Mouse (Mus musculus) heart, postnatal 14 days (tissue): Measurements from ENCODE around the gene Ing1. TPM values are rescaled to one million over a fixed set of nuclear protein-coding genes. Genes with fewer than 3 reads are reported as not detected.

Experiments
- DNase-seq, 2 experiments: peaks; one replicate each; pipeline ENCODE4 v3.0.0; 2021 to 2022
- intact Hi-C: fragments of 180-260 bp; cut with DNase I; formaldehyde crosslinking; loops from one replicate; pipeline ENCODE4 v1.15.1; 2025
- long read RNA-seq, 2 experiments: library from polyadenylated mRNA; stranded (forward); transcript quantifications; one replicate each; pipeline ENCODE4 v2.0.0; 2021
- total RNA-seq, 2 experiments: library from RNA; stranded (reverse); gene quantifications; 2 replicates each; pipeline ENCODE4 v1.2.3; 2021

Gene Ing1
- 10 to 100 TPM; 23.6 to 24.2 TPM for total RNA-seq
- long read RNA-seq, experiment 1, transcript Ing1-201 (2 exons, 2,814 nt), result major isoform, 35 of 60 reads
- long read RNA-seq, experiment 1, transcript Ing1-202 (2 exons, 1,971 nt), result minor isoform, 19 of 60 reads
- long read RNA-seq, experiment 1, partial matches to known transcripts, result 3 of 60 reads
- long read RNA-seq, experiment 1, other reads (novel, unspliced or antisense), result 0 of 60 reads
- long read RNA-seq, experiment 2, transcript Ing1-202 (2 exons, 1,971 nt), result minor isoform, 17 of 44 reads
- long read RNA-seq, experiment 2, transcript Ing1-201 (2 exons, 2,814 nt), result major isoform, 23 of 44 reads
- long read RNA-seq, experiment 2, partial matches to known transcripts, result 0 of 44 reads
- long read RNA-seq, experiment 2, other reads (novel, unspliced or antisense), result 1 of 44 reads

GRCm38 (mm10) chr8:11554799-11555719 lies at the start of gene Ing1:
Gene Ing1 (plus strand): TSS chr8:11555571.
- intact Hi-C loops, result loop anchor here (2.0 kb wide), 1 partner anchor 80 kb away; the partner anchor contains the start of gene Ankrd10
- peak; percentile 95 to 97 for DNase-seq

- intact Hi-C loops, result loop anchor here (2.0 to 5.0 kb wide), 3 partner anchors 96 to 195 kb away; partner anchors contain the start of gene 1700016D06Rik
- DNase-seq, result no peak
Measured at GRCm38 (mm10) chr8:11506074-11506473, 49.3 kb upstream of the Ing1 start.

- intact Hi-C loops, result loop anchor here (2.0 to 5.0 kb wide), 3 partner anchors 95 to 194 kb away; partner anchors contain the start of gene 1700016D06Rik
- peak; percentile 59 to 76 for DNase-seq
Measured at GRCm38 (mm10) chr8:11506802-11507201, 48.6 kb upstream of the Ing1 start.

- no peak for DNase-seq
- intact Hi-C loops, result loop anchor here (5.0 kb wide), 2 partner anchors 93 to 108 kb away; no protein-coding TSS in a partner anchor
Measured at GRCm38 (mm10) chr8:11508880-11509279, 46.5 kb upstream of the Ing1 start.

GRCm38 (mm10) chr8:11510971-11511370 lies 44.4 kb upstream of the Ing1 start:
- intact Hi-C loops, result no loop called here
- no peak for DNase-seq

GRCm38 (mm10) chr8:11512711-11513110 lies 42.7 kb upstream of the Ing1 start:
- intact Hi-C loops, result no loop called here

GRCm38 (mm10) chr8:11513247-11513646 lies 42.1 kb upstream of the Ing1 start:
- intact Hi-C loops, result no loop called here
- no peak for DNase-seq

More at GRCm38 (mm10) chr8:11512711-11513110, 42.7 kb upstream of the Ing1 start:
- no peak for DNase-seq

- DNase-seq, result no peak
Measured at GRCm38 (mm10) chr8:11516292-11516691, 39.1 kb upstream of the Ing1 start.

GRCm38 (mm10) chr8:11517366-11518055 lies 37.9 kb upstream of the Ing1 start:
- DNase-seq, result no peak
- intact Hi-C loops, result no loop called here

More at GRCm38 (mm10) chr8:11516292-11516691, 39.1 kb upstream of the Ing1 start:
- intact Hi-C loops, result no loop called here

- no peak for DNase-seq
- intact Hi-C loops, result no loop called here
Measured at GRCm38 (mm10) chr8:11518056-11518396, 37.3 kb upstream of the Ing1 start.

GRCm38 (mm10) chr8:11518676-11519075 lies 36.7 kb upstream of the Ing1 start:
- intact Hi-C loops, result no loop called here

GRCm38 (mm10) chr8:11523331-11523730 lies 32.0 kb upstream of the Ing1 start:
- intact Hi-C loops, result no loop called here
- DNase-seq, result no peak

More at GRCm38 (mm10) chr8:11518676-11519075, 36.7 kb upstream of the Ing1 start:
- DNase-seq, result no peak

GRCm38 (mm10) chr8:11530155-11530770 lies 25.1 kb upstream of the Ing1 start:
- intact Hi-C loops, result no loop called here
- no peak for DNase-seq

GRCm38 (mm10) chr8:11530849-11531248 lies 24.5 kb upstream of the Ing1 start:
- no peak for DNase-seq
- intact Hi-C loops, result no loop called here

GRCm38 (mm10) chr8:11534494-11534893 lies 20.9 kb upstream of the Ing1 start:
- DNase-seq, result no peak
- intact Hi-C loops, result no loop called here

GRCm38 (mm10) chr8:11539049-11539448 lies 16.3 kb upstream of the Ing1 start:
- intact Hi-C loops, result no loop called here
- DNase-seq, result no peak

GRCm38 (mm10) chr8:11540182-11540581 lies 15.2 kb upstream of the Ing1 start:
- intact Hi-C loops, result loop anchor here (5.0 kb wide), 1 partner anchor 162 kb away; the partner anchor contains the start of gene 1700016D06Rik
- no peak for DNase-seq

- intact Hi-C loops, result loop anchor here (5.0 kb wide), 1 partner anchor 160 kb away; the partner anchor contains the start of gene 1700016D06Rik
- peak in 1 of 2 experiments; percentile 28 for DNase-seq
Measured at GRCm38 (mm10) chr8:11542031-11542430, 13.3 kb upstream of the Ing1 start.

- intact Hi-C loops, result loop anchor here (5.0 kb wide), 1 partner anchor 159 kb away; the partner anchor contains the start of gene 1700016D06Rik
Measured at GRCm38 (mm10) chr8:11542866-11543265, 12.5 kb upstream of the Ing1 start.

More at GRCm38 (mm10) chr8:11542866-11543265, 12.5 kb upstream of the Ing1 start:
- DNase-seq, result no peak
